Mouse (Mus musculus) heart, adult 2 months (tissue): ENCODE measurements around the gene Nfkb2. TPM values are rescaled to one million over a fixed set of nuclear protein-coding genes. Genes with fewer than 3 reads are reported as not detected.
A peak's percentile ranks its signal among the peaks of the same experiment; 100 is the strongest.

Experiments
- DNase-seq, 2 experiments: peaks; one replicate each; pipeline ENCODE4 v3.0.0; 2021
- H3K27ac ChIP-seq: fragments of 200-600 bp; 2 replicates; pipeline ENCODE4 v1.8.1; 2022
- H3K27me3 ChIP-seq: fragments of 200-500 bp; 2 replicates; pipeline ENCODE4 v1.6.1; 2012; ENCODE audit warnings: mild to moderate bottlenecking, low read length, inconsistent platforms, mixed read lengths; ENCODE audit not compliant: control insufficient read depth, insufficient read depth
- H3K36me3 ChIP-seq: fragments of 200-500 bp; 2 replicates; pipeline ENCODE4 v1.6.1; 2012; ENCODE audit warnings: low read length, inconsistent platforms; ENCODE audit not compliant: control insufficient read depth, insufficient read depth
- H3K4me1 ChIP-seq: fragments of 200-500 bp; 2 replicates; pipeline ENCODE4 v1.6.1; 2011; ENCODE audit warnings: low read length; ENCODE audit not compliant: control insufficient read depth, insufficient read depth
- H3K4me3 ChIP-seq: fragments of 200-600 bp; 2 replicates; pipeline ENCODE4 v1.8.1; 2022
- H3K79me2 ChIP-seq: fragments of 200-500 bp; replicated peaks from 2 replicates; pipeline ENCODE4 v1.6.1; 2012; ENCODE audit warnings: mild to moderate bottlenecking, inconsistent platforms, low read length, moderate library complexity, mixed read lengths; ENCODE audit not compliant: control insufficient read depth, insufficient read depth
- H3K9ac ChIP-seq: fragments of 200-500 bp; 2 replicates; pipeline ENCODE4 v1.6.1; 2012; ENCODE audit warnings: low read depth, mild to moderate bottlenecking, control low read depth, inconsistent platforms, low read length, mixed read lengths
- CTCF ChIP-seq: fragments of 200-600 bp; IDR thresholded peaks from 2 replicates; pipeline ENCODE4 v1.8.1; 2022; ENCODE audit warnings: antibody characterized with exemption, mild to moderate bottlenecking, moderate library complexity
- EP300 ChIP-seq: fragments of 200-500 bp; IDR thresholded peaks from 2 replicates; pipeline ENCODE4 v1.6.1; 2011; ENCODE audit warnings: low read depth, low read length, control low read depth; ENCODE audit not compliant: insufficient read depth
- POLR2A ChIP-seq: fragments of 200-500 bp; IDR thresholded peaks from 2 replicates; pipeline ENCODE4 v1.6.1; 2011; ENCODE audit warnings: mild to moderate bottlenecking, low read depth, low read length, control low read depth; ENCODE audit not compliant: insufficient read depth
- WGBS: fragments of 180-500 bp; shearing (Covaris S2); methylation state at CpG from one replicate; pipeline ENCODE4 v1.1.7; 2018; 5-methylcytosine and 5-hydroxymethylcytosine counted together
- intact Hi-C: fragments of 180-260 bp; cut with DNase I; formaldehyde crosslinking; loops from one replicate; pipeline ENCODE4 v1.15.1; 2025
- microRNA-seq, 2 experiments: library from miRNA; unstranded; fragments of <30 nt; microRNA quantifications; one replicate each; pipeline ENCODE4 v1.2.0; 2021
- polyA plus RNA-seq: library from polyadenylated mRNA; depleted of rRNA; stranded (reverse); fragments of >200 nt; gene quantifications from 2 replicates; pipeline ENCODE4 v1.2.3, GENCODE M21; 2012; rRNA removed
- total RNA-seq, 2 experiments: library from RNA; stranded (reverse); gene quantifications; 2 replicates each; pipeline ENCODE4 v1.2.3; 2021

Nfkb2 gene
- total and polyA plus RNA-seq, 3 experiments = 18.3 to 22.1 (median 20.4) TPM

DNA sequence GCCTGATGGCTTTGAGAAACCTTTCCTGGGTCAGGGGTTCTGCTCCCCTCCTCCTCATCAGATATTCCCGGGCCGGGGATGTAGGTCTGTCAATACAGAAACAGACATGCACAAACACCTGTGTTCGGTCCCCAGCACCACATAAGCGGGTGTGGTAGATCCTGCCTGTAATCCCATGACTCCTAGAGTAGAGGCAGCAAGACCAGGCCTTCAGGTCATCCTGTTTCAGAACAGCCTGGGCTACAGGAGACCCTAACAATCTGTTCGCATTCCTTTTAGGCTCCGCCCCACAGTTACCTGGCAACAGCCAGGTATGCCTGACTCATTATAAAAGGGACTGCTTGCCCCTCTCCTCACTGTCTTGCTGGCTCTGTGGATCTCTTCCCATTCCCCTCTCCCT is 45.4 kb downstream of the Nfkb2 start:
- TF ChIP-seq EP300 = no peak
- no peak for TF ChIP-seq CTCF
- no peak for TF ChIP-seq POLR2A
- H3K36me3 ChIP-seq = no peaks in the 10 kb centered on the region
- H3K27ac ChIP-seq = no peak overlapping the region
- intact Hi-C loops = no loop called here
- H3K4me3 ChIP-seq = peak overlapping the region; percentile 68
- DNase-seq = no peak
- no peaks in the 10 kb centered on the region for H3K79me2 ChIP-seq
- no peaks in the 10 kb centered on the region for H3K4me1 ChIP-seq
- H3K27me3 ChIP-seq = no peaks in the 10 kb centered on the region
- 37% methylated on average over 6 of the region's 6 CpGs for WGBS
- H3K9ac ChIP-seq = no peak overlapping the region

DNA sequence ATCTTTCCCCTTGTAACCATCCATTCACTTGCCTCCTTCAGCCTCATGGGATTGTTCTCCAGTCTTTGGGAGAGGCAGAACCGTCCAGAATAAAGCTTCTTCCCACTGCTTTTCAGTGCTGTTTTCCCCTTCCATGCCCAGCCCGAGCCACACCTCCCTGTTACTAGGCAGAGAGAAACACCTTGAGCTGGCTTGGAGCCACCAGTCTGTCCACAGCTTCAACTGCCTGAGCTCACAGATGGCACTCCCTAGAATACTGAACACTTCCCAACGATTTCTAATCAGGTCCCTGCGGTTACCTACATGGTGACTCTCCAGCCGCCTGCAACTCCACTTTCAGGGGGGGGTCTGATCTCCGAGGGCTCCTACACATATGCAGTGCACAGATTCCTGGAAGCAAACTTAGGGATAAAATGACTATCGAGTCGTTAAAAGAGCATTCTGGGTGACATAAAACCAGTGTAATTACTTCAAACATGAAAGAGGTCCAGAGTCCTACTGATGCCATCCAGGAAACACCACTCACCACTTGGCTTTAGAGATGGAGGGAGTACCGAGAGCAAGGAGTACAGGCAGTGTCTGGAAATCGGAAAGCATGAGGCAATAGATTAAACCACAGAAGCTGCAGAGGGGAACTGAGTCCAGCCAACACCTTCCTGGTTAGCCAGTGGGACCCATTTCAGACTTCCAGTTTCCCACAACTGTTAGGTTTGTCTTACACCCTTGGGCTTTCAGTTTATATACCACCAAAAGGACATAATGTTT is 46.2 kb downstream of the Nfkb2 start, which contains the start of gene 2310034G01Rik:
Gene 2310034G01Rik (minus strand): TSS at position 135 of the 765 bp plus-strand sequence.
- 47% methylated on average over 10 of the region's 10 CpGs for WGBS
- DNase-seq = no peak
- Histone ChIP-seq H3K27me3 (no peaks in the 10 kb centered on the region), H3K36me3 (no peaks in the 10 kb centered on the region), H3K9ac (peak within 1 kb of the TSS; percentile 76), H3K4me3 (peak within 1 kb of the TSS; percentile 68), H3K27ac (peak within 1 kb of the TSS; percentile 71), H3K4me1 (no peaks in the 10 kb centered on the region), H3K79me2 (no peaks in the 10 kb centered on the region)
- no peak for TF ChIP-seq POLR2A
- TF ChIP-seq EP300 = no peak
- no peak for TF ChIP-seq CTCF
- intact Hi-C loops = no loop called here

DNA sequence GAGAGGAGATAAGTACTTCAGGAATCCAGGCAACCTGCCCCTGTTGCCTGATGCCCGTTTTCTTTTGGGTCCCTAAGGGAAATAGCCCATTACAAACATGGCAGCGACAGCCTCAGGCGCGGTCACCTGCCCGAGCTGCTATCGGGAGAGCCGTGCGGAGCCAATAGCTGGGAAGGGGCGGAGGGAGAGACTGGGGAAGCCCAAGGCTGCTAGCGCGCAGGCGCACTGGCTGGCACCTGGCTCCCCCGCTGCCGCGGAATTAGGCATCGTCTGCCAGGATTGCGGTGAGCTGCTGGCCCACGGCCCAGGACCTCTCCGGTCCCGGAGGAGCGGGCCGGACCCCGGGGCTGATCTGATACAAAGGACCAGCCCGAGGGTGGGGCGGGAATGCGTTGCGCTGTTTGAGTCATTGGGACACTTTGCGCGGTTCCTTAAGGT is 52.6 kb downstream of the Nfkb2 start:
- Histone ChIP-seq H3K79me2 (no peaks in the 10 kb centered on the region), H3K27me3 (no peaks in the 10 kb centered on the region), H3K4me1 (peaks cover 1% of the 10 kb centered on the region; the same call in 1 of the 2 replicates), H3K9ac (peak overlapping the region; percentile 48), H3K27ac (peak overlapping the region; percentile 74; the same call in 1 of the 2 replicates), H3K4me3 (peak overlapping the region; percentile 64), H3K36me3 (no peaks in the 10 kb centered on the region)
- DNase-seq = peak; percentile 84 to 90
- intact Hi-C loops = loop anchor here (1.0 kb wide), 1 partner anchor 17 kb away; no protein-coding TSS in a partner anchor
- TF ChIP-seq POLR2A (0 out of 2 replicates have a peak, but pooled peaks have one; percentile 54), EP300 (0 out of 2 replicates have a peak, but pooled peaks have one; percentile 31), CTCF (no peak)
- under 1% methylated on average over 29 of the region's 29 CpGs for WGBS

DNA sequence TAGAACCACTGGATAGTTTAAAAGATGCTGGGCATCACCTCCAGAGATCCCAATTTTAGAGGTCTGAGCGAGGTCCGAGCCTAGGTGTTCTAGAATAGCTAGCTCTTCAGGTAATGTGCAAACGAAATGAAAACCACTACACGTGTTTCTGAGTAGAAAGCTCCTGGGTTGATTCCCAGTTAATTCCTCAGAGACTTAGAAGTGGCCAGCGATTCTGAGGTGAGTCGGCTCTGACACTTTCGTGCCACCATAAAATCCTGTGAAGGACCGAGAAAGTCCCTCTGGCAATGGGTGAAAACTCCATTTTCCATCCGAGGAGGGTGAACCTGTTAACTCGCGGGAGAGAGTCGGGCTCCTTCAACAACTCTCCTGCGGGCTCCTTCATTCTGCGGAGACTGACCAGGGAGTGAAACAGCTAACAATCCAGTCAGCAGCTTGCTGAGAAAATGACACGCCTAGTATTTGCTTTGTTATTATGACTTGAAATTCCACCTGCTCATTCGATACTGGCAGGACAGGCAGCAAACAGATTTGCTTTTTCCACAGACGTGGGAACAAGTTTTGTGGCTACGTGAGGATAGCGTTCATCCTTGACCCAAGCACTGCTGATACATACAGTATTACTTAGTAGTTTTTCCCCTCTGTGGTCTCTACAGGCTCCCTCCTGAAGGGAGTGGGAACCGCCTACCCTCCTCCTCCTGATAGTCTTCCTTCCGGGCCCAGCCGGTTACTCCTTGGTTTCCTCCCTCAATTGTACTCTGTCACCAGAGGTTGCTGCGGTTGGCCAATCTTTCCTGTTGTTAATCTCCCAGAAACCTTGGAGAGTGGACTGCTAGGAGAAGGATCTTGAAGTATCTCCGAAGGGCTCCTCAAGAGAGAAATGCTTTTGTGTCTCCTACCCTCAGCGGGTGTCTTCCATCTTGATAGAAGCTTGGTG is 53.5 kb downstream of the Nfkb2 start:
- H3K36me3 ChIP-seq = no peaks in the 10 kb centered on the region
- H3K4me1 ChIP-seq = peaks cover 1% of the 10 kb centered on the region; the same call in 1 of the 2 replicates
- peak overlapping the region; percentile 64 for H3K4me3 ChIP-seq
- TF ChIP-seq EP300 (no peak), POLR2A (peak; percentile 37; the same call in 1 of the 2 replicates)
- H3K9ac ChIP-seq = peak overlapping the region; percentile 48
- intact Hi-C loops = no loop called here
- WGBS = 19% methylated on average over 25 of the region's 25 CpGs
- no peaks in the 10 kb centered on the region for H3K27me3 ChIP-seq
- peak; percentile 38 to 43 for DNase-seq
- H3K27ac ChIP-seq = peak overlapping the region; percentile 74
- H3K79me2 ChIP-seq = no peaks in the 10 kb centered on the region

DNA sequence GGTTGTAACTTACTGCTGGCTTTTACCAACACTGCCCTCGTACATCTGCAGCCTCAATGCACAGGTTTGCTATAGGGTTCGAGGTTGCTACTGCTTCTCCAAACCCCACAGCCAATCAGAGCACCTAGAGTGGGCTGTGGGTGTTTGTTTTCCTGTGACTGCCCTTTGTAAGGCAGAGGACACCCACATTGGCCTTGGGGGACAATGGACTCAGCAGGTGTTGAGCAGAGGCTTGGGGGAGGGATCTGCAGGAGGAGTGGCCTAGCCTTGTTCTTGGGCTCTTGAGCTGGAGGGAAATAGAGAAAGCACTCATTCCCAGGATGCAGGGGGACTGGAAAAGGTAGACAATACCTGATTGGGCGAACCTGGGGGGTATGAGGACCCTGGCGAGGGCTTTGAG is 54.3 kb downstream of the Nfkb2 start:
- TF ChIP-seq EP300 (no peak), POLR2A (no peak), CTCF (no peak)
- 44% methylated on average over 4 of the region's 4 CpGs for WGBS
- H3K4me3 ChIP-seq = no peak overlapping the region; the same call in 1 of the 2 replicates
- H3K79me2 ChIP-seq = no peaks in the 10 kb centered on the region
- intact Hi-C loops = no loop called here
- no peaks in the 10 kb centered on the region for H3K27me3 ChIP-seq
- no peak overlapping the region for H3K9ac ChIP-seq
- no peak for DNase-seq
- peak overlapping the region; percentile 74 for H3K27ac ChIP-seq
- peaks cover 1% of the 10 kb centered on the region; the same call in 1 of the 2 replicates for H3K4me1 ChIP-seq
- H3K36me3 ChIP-seq = no peaks in the 10 kb centered on the region

Small RNA genes within 50 kb of the gene (microRNA-seq; reads per million reads assigned to microRNA genes)
- gene Mir146b = 1.2 to 3.4 reads per million in 2 experiments

Other genes with a start within 250 kb of the Nfkb2 start
- 10 to 100 TPM; 19.1 to 21.1 TPM for gene Nolc1, start 228.5 kb upstream of the Nfkb2 start, total RNA-seq
- gene Nolc1, start 228.5 kb upstream of the Nfkb2 start, polyA plus RNA-seq = 6.5 and 7.8 TPM in 2 replicates
- gene Elovl3, start 172.4 kb upstream of the Nfkb2 start, total RNA-seq = under 1 TPM; 0.27 to 0.55 TPM
- 0.31 and 1.6 TPM in 2 replicates for gene Elovl3, start 172.4 kb upstream of the Nfkb2 start, polyA plus RNA-seq
- gene Pitx3, start 156.0 kb upstream of the Nfkb2 start, total RNA-seq = 1 to 10 TPM; 1.2 to 1.8 TPM
- 0.39 and 0.82 TPM in 2 replicates for gene Pitx3, start 156.0 kb upstream of the Nfkb2 start, polyA plus RNA-seq
- gene Gbf1, start 151.8 kb upstream of the Nfkb2 start, total RNA-seq = 10 to 100 TPM; 39.9 to 40.0 TPM
- 49.3 and 52.1 TPM in 2 replicates for gene Gbf1, start 151.8 kb upstream of the Nfkb2 start, polyA plus RNA-seq
- under 1 TPM; 0.60 to 0.80 TPM for gene Psd, start 22.8 kb downstream of the Nfkb2 start, total RNA-seq
- 1.4 and 1.6 TPM in 2 replicates for gene Psd, start 22.8 kb downstream of the Nfkb2 start, polyA plus RNA-seq
- 1 to 10 TPM; 5.3 TPM for gene Fbxl15, start 23.9 kb downstream of the Nfkb2 start, total RNA-seq
- 5.3 and 8.0 TPM in 2 replicates for gene Fbxl15, start 23.9 kb downstream of the Nfkb2 start, polyA plus RNA-seq
- 10 to 100 TPM; 79.8 to 91.3 TPM for gene Cuedc2, start 34.4 kb downstream of the Nfkb2 start, total RNA-seq
- 58.7 and 73.5 TPM in 2 replicates for gene Cuedc2, start 34.4 kb downstream of the Nfkb2 start, polyA plus RNA-seq
- gene Mfsd13a, start 36.8 kb downstream of the Nfkb2 start, total RNA-seq = 1 to 10 TPM; 2.6 to 3.1 TPM
- 3.2 and 4.5 TPM in 2 replicates for gene Mfsd13a, start 36.8 kb downstream of the Nfkb2 start, polyA plus RNA-seq
- gene 2310034G01Rik, start 46.0 kb downstream of the Nfkb2 start, total RNA-seq = under 1 TPM; 0.34 to 0.43 TPM
- 0.66 and 0.73 TPM in 2 replicates for gene 2310034G01Rik, start 46.0 kb downstream of the Nfkb2 start, polyA plus RNA-seq
- 10 to 100 TPM; 82.1 to 90.5 TPM for gene Actr1a, start 91.4 kb downstream of the Nfkb2 start, total RNA-seq
- 73.3 and 104 TPM in 2 replicates for gene Actr1a, start 91.4 kb downstream of the Nfkb2 start, polyA plus RNA-seq
- 10 to 100 TPM; 10.6 to 11.0 TPM for gene Sufu, start 92.6 kb downstream of the Nfkb2 start, total RNA-seq
- 8.7 and 9.0 TPM in 2 replicates for gene Sufu, start 92.6 kb downstream of the Nfkb2 start, polyA plus RNA-seq
- gene Trim8, start 197.4 kb downstream of the Nfkb2 start, total RNA-seq = 10 to 100 TPM; 39.2 to 39.8 TPM
- 17.2 and 24.1 TPM in 2 replicates for gene Trim8, start 197.4 kb downstream of the Nfkb2 start, polyA plus RNA-seq